Mouse (Mus musculus) urinary bladder, postnatal 14 days (tissue): ENCODE measurements around the gene 4930519G04Rik.
"Not testable (repeated sequence)": the region's sequence is repeated elsewhere in the genome, so short reads cannot be mapped to it uniquely, and the experiment has no call there.

Experiments
- DNase-seq: peaks from one replicate; pipeline ENCODE4 v3.0.0; 2021; ENCODE audit warnings: low spot score

The 4930519G04Rik gene

GRCm38 (mm10) chr5:114842155-114842554 is 11.3 kb upstream of the 4930519G04Rik start:
- DNase-seq: not testable (repeated sequence)

DNA sequence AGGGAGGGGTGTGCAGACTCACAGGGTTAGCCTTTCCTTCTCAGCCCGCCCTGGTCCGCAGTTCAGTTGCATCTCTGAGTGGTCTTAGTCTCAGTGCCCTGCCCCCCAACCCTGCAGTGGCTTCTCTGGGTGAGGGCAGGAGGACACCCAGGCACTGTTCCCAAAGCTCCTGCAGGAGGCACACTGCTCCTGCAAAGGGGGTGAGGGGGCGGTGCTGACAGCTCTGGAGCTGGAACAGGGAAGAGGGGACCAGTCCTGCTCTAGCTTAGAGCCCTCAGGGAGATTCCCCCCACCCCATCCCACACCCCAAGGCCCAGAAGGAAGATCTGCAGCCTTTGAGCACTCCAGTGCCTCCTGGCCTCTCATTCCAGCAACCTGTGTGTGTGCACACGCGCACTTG is 10.8 kb upstream of the 4930519G04Rik start:
- DNase-seq: no peak

GRCm38 (mm10) chr5:114844371-114844770 is 9.1 kb upstream of the 4930519G04Rik start:
- not testable (repeated sequence) for DNase-seq

DNA sequence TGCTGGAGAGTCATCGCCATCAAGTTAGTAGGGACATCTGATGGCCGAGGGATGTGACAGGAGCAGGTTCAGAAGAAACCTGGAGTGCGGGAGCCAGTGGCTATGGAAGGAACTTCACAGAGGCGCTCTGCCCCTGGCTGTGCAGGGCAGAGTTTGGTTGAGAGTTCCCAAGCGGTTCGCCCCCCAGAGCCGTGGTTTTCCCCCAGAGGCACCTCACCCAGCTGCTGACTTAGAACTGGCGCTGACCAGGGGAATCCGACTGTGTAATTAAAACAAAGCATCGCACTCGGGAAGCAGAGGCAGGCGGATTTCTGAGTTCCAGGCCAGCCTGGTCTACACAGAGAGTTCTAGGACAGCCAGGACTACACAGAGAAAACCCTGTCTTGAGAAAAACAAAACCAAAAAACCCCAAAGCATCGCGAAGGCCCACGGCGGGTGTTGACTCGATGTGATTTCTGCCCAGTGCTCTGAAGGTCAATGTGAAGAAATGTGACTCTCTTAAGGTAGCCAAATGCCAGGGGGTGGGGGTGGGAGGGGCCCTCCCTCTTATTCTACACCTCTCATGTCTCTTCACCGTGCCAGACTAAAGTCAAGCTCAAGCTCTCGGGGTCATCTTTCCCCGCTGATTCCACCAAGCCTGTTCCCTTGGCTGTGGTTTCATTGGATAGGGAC is 1.8 kb upstream of the 4930519G04Rik start:
- DNase-seq: no peak

GRCm38 (mm10) chr5:114858582-114858981 is 5.1 kb downstream of the 4930519G04Rik start, which contains the start of gene Gm9936:
Gene Gm9936 (minus strand): TSS chr5:114858682.
- DNase-seq: no peak

DNA sequence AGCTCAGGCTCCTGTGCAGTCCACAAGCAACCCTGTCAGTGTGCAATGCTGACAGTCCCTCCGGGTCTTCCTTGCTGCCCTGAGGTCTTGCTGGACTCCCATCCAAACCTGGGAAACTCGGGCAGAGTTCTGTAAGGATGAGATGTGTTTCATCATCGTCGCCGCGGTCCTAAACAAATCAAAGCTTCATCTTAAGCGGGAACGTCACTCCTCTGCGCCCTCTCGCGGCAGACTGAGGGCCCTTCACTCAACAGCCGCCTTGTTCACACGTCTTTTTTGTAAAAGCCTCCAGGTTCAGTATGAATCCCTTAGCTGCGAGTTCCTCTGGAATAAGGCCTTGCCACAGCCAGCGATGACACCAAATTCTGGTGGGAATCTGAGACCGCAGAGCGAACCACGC is 5.8 kb downstream of the 4930519G04Rik start:
- DNase-seq: peak; percentile 79

DNA sequence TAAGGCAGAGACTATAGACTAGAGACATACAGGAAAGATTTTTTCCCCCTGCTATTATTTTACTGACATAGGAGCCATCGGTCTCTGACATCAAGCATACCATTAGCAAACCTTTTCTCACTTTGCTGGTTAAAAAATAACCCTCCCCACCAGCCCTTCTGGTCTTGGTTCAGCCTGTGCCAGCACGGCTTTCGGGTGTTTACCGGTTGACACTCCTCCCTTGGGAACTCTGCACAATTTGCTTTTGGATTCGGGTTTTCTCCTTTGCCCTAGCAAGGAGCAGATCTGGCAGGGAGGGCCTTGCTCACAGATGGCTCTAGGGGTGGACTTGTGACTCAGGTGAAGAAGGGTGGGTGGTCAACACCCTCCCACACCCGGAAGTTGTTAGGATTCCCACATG is 8.3 kb downstream of the 4930519G04Rik start:
- DNase-seq: no peak

DNA sequence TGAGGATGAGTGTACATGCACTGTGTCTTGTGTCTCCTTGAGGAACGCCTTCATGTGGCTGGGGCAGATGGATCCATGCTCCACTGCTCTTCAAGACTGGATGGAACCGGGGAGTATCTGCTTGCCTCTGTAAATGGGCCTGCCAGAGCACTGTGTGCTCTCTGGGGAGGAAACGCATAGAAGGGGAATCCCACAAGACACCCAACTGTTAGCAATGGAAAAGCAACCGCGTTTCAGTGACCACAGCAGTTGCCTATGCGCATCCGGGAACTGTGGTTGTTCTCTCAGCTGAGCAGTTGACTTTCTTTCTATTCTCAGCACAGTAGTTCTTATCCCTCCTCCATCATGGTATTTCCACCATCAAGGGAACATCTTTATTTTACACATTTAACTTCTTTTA is 11.3 kb downstream of the 4930519G04Rik start:
- no peak for DNase-seq

DNA sequence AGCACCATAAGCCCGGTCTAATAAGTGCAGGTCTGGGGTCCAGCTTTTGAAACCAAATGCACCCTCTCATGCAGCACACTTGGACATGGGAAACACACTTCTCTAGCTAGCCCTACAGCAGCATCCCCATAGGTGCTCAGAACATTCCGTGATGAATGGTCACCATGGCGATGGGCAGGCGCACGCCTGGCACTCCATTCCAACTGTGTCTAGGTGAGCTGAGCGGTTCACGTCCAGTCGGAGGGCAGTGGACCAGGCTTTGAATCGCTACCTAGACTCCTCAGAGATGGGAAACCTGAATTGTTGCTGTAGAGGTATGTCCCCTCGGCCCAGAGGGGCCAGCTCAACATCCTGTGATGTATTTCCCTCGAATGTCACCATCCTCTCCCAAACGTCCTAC is 11.8 kb downstream of the 4930519G04Rik start:
- no peak for DNase-seq

DNA sequence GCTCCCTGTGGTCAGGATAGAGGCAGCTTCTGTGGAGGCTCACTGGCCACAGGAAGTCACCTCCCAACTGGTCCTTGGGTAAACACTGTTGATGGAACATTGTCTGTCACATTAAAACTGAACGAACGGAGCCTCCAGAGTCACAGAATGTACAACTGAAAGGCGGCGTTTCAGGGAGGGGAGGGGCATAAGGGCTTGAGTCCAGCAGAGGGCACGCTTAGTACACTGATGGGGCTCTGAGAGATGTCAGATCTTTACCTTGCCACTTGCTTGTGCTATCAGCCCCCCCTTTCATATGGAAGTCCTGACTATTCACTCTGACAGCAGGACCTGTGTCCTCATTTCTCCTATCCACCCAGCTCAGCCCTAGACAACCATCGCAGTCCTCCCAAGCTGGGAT is 22.4 kb downstream of the 4930519G04Rik start:
- peak; percentile 40 for DNase-seq

DNA sequence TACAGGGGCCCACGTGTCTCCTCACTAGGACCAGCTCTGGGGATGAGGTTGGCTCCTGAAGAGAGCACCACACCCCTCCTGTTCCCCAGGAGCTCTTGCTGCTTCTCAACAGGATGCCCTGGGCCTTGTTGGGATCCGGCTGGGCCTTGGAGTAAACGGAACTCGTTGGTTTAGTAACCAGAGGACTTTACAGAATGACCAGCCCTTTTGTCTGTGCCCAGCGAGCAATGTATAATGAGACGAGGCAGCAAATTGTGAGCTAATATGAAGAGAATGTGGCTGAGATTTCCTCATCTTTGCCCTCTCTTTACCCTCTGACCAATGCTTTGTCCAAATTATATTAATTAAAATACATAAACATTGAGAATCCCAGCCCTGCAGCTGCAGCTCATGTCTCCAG is 22.9 kb downstream of the 4930519G04Rik start:
- DNase-seq: no peak

DNA sequence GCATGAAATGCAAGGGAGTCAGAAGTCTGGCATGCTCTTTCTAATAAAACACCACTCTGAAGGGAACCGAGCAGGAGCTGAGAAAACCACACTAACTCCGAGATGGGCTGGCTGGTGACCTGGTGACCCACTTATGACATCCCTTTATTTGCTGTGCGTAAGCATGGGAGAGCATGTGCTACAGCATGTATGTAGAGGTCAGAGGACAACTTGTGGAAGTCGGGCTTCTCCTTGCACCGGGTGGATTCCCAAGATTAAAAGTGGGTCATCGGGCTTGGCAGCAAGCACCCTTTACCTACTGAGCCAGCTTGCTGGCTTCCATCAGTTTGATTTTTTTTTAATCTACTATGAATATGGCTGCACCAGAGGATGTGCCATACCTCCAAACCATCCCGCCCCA is 24.0 kb downstream of the 4930519G04Rik start:
- no peak for DNase-seq

GRCm38 (mm10) chr5:114879399-114879798 is 25.9 kb downstream of the 4930519G04Rik start:
- no peak for DNase-seq

- not testable (repeated sequence) for DNase-seq
Observed at GRCm38 (mm10) chr5:114882319-114882718, 28.9 kb downstream of the 4930519G04Rik start.

DNA sequence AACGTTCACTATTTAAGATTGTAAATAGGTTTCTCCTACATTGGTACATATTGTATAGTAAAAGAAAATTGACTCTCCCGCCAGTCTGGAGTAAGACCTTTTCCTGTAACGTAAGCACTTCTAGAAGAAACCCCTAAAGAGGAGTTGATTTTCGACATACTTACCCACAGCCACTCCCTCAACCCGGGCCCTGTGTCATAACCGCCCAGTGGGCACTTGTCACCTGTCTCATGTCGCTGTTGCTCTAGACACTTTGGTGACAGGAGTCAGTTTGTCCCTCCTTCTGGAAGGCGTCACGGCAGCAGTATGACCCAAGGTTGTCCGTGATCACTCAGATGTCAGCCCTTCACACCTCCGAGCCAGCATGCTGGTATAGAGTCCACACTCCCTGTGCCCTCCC is 29.6 kb downstream of the 4930519G04Rik start:
- DNase-seq: no peak

DNA sequence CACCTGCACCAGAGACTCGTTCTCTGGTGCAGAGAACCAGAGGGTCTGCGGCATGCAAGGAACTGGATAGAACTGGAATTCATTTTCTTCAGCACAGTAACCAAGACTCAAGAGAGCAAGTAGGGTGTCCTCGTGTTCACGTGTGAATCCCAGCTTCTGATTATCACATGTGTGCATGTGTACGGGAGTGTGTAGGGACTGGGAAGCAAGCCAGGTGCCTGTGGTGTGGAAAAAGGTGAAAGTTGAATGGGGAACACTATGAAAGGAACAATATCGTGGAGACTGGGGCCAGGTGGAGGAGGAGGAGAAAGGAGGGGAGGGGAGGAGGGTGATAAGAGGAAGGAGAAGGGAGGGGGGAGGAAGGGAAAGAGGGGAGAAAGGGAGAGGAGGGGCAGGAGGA is 33.3 kb downstream of the 4930519G04Rik start:
- no peak for DNase-seq

- DNase-seq: no peak
Observed at GRCm38 (mm10) chr5:114888995-114889394, 35.5 kb downstream of the 4930519G04Rik start.

DNA sequence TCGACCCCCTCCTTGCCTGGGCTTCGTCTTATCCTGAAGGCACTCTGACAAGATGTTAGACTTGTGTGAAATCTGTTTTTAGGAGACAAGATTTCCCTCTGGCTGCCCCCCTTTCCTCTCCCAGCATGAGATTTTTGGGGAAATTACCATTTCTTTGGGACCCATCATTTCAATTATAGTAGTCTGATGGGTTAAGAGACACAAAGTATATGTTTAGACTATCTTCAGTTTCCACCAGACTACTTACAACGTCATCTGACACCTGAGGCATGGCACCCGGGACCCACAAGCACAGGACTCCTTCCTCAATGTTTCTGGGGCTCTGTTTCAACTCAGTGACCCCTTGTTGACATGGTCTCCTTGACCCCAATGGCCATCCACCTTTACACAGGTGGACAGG is 42.1 kb downstream of the 4930519G04Rik start:
- DNase-seq: no peak

GRCm38 (mm10) chr5:114896688-114897373 is 43.4 kb downstream of the 4930519G04Rik start, which contains the start of gene Oasl2:
Gene Oasl2 (plus strand): TSS chr5:114896936.
- DNase-seq: no peak

- no peak for DNase-seq
Observed at GRCm38 (mm10) chr5:114897374-114897793, 43.9 kb downstream of the 4930519G04Rik start.

GRCm38 (mm10) chr5:114898857-114899256 is 45.4 kb downstream of the 4930519G04Rik start:
- no peak for DNase-seq

GRCm38 (mm10) chr5:114902413-114902812 is 48.9 kb downstream of the 4930519G04Rik start:
- DNase-seq: peak; percentile 38

- no peak for DNase-seq
Observed at GRCm38 (mm10) chr5:114908598-114909305, 55.3 kb downstream of the 4930519G04Rik start.
